Mouse (Mus musculus) kidney, embryonic 15.5 days (tissue): ENCODE data around the gene Sptan1. TPM values are rescaled to one million over a fixed set of nuclear protein-coding genes. Genes with fewer than 3 reads are reported as not detected.

ENCODE experiments used
- ATAC-seq: fragments of 200-750 bp; cut with Nextera tagmentation; replicated peaks from 2 replicates; pipeline ENCODE4 v1.8.0; 2017; ENCODE audit warnings: moderate TSS enrichment; ENCODE audit not compliant: low FRiP score
- H3K27ac ChIP-seq: fragments of 300-500 bp; sonication (generic); 2 replicates; pipeline ENCODE4 v1.5.1; 2015; ENCODE audit warnings: mild to moderate bottlenecking, inconsistent platforms
- H3K27me3 ChIP-seq: fragments of 300-500 bp; sonication (generic); 2 replicates; pipeline ENCODE4 v1.6.1; 2015; ENCODE audit warnings: inconsistent platforms
- H3K36me3 ChIP-seq: fragments of 300-500 bp; sonication (generic); 2 replicates; pipeline ENCODE4 v1.6.1; 2015; ENCODE audit warnings: inconsistent platforms
- H3K4me1 ChIP-seq: fragments of 300-500 bp; sonication (generic); 2 replicates; pipeline ENCODE4 v1.6.1; 2015; ENCODE audit warnings: inconsistent platforms
- H3K4me2 ChIP-seq: fragments of 300-500 bp; sonication (generic); 2 replicates; pipeline ENCODE4 v1.6.1; 2015; ENCODE audit warnings: moderate library complexity, mild to moderate bottlenecking, inconsistent platforms
- H3K4me3 ChIP-seq: fragments of 300-500 bp; sonication (generic); replicated peaks from 2 replicates; pipeline ENCODE4 v1.5.1; 2015; ENCODE audit warnings: mild to moderate bottlenecking, inconsistent platforms
- H3K9ac ChIP-seq: fragments of 300-500 bp; sonication (generic); 2 replicates; pipeline ENCODE4 v1.6.1; 2015; ENCODE audit warnings: mild to moderate bottlenecking, inconsistent platforms
- H3K9me3 ChIP-seq: fragments of 300-500 bp; sonication (generic); replicated peaks from 2 replicates; pipeline ENCODE4 v1.6.1; 2016; ENCODE audit warnings: inconsistent platforms
- WGBS: fragments of 180-500 bp; shearing (Covaris S2); methylation state at CpG from one replicate; pipeline ENCODE4 v1.1.7; 2015; ENCODE audit warnings: mixed read lengths; 5-methylcytosine and 5-hydroxymethylcytosine counted together
- polyA plus RNA-seq: library from polyadenylated mRNA; unstranded; fragments of >200 nt; fragmentation: Nextera tagmentation; extraction: Ambion mirVana; gene quantifications from 2 replicates; pipeline ENCODE4 v1.2.1, GENCODE M21; 2015

Gene Sptan1
- 82.0 and 103 TPM in 2 replicates for polyA plus RNA-seq

GRCm38 (mm10) chr2:29965250-29965843 is at the start of gene Sptan1:
Gene Sptan1 (plus strand): TSS chr2:29965560.
- Histone ChIP-seq H3K27ac (peak within 1 kb of the TSS; percentile 93), H3K4me1 (peaks cover 49% of the 10 kb centered on the region), H3K9me3 (no peaks in the 10 kb centered on the region), H3K27me3 (no peaks in the 10 kb centered on the region), H3K4me2 (peak within 1 kb of the TSS; percentile 67), H3K9ac (peak within 1 kb of the TSS; percentile 99), H3K36me3 (peaks cover 22% of the 10 kb centered on the region), H3K4me3 (peak within 1 kb of the TSS; percentile 97)
- under 1% methylated on average over 79 of the region's 82 CpGs for WGBS
- ATAC-seq, result peak; percentile 99

GRCm38 (mm10) chr2:29917621-29918020 is 47.7 kb upstream of the Sptan1 start:
- Histone ChIP-seq H3K4me1 (peaks cover 5% of the 10 kb centered on the region), H3K27me3 (no peaks in the 10 kb centered on the region), H3K4me3 (no peak overlapping the region), H3K4me2 (no peak overlapping the region), H3K9ac (no peak overlapping the region), H3K36me3 (peaks cover 90% of the 10 kb centered on the region), H3K27ac (no peak overlapping the region), H3K9me3 (no peaks in the 10 kb centered on the region)
- WGBS, result 87% methylated on average over 11 of the region's 11 CpGs
- 0 out of 2 replicates have a peak, but pooled peaks have one; percentile 18 for ATAC-seq

GRCm38 (mm10) chr2:29922011-29922410 is 43.3 kb upstream of the Sptan1 start:
- ATAC-seq, result no peak; the same call in 1 of the 2 replicates
- peaks cover 5% of the 10 kb centered on the region for H3K4me1 ChIP-seq
- H3K27me3 ChIP-seq, result no peaks in the 10 kb centered on the region
- 31% methylated on average over 11 of the region's 11 CpGs for WGBS
- H3K9ac ChIP-seq, result no peak overlapping the region
- H3K4me3 ChIP-seq, result no peak overlapping the region
- H3K4me2 ChIP-seq, result no peak overlapping the region
- no peaks in the 10 kb centered on the region for H3K9me3 ChIP-seq
- H3K27ac ChIP-seq, result no peak overlapping the region
- H3K36me3 ChIP-seq, result peaks cover 92% of the 10 kb centered on the region

DNA sequence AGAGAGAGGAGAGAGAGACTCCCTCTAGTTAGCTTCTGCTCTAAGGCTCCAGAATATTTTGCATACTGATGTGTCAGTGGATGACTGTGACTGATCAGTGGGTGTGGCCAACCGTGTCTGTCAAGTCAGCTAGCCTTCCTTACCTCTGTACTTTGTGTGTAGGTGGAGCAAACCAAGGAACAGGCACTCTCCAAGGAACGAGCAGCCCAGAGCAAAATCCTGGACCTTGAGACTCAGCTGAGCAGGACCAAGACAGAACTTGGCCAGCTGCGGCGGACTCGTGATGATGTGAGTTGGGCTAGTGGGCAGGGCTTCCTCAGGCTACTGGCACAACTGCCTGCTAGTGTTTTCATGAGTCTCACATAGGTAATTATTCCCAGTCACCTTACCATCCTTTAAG is 38.8 kb upstream of the Sptan1 start:
- H3K4me3 ChIP-seq, result no peak overlapping the region
- peaks cover 5% of the 10 kb centered on the region for H3K4me1 ChIP-seq
- H3K9me3 ChIP-seq, result no peaks in the 10 kb centered on the region
- H3K27ac ChIP-seq, result no peak overlapping the region
- H3K4me2 ChIP-seq, result no peak overlapping the region
- 91% methylated on average over 5 of the region's 5 CpGs for WGBS
- H3K36me3 ChIP-seq, result peaks cover 100% of the 10 kb centered on the region
- H3K27me3 ChIP-seq, result no peaks in the 10 kb centered on the region
- no peak overlapping the region for H3K9ac ChIP-seq
- ATAC-seq, result no peak

- Histone ChIP-seq H3K4me3 (no peak overlapping the region), H3K9me3 (no peaks in the 10 kb centered on the region), H3K4me1 (no peaks in the 10 kb centered on the region), H3K4me2 (no peak overlapping the region), H3K27ac (no peak overlapping the region), H3K36me3 (peaks cover 64% of the 10 kb centered on the region), H3K27me3 (no peaks in the 10 kb centered on the region), H3K9ac (no peak overlapping the region)
- ATAC-seq, result no peak
- 88% methylated on average over 10 of the region's 10 CpGs for WGBS
These were observed 34.9 kb upstream of the Sptan1 start for GRCm38 (mm10) chr2:29930506-29930905.

GRCm38 (mm10) chr2:29931194-29931593 is 34.2 kb upstream of the Sptan1 start:
- Histone ChIP-seq H3K27me3 (no peaks in the 10 kb centered on the region), H3K4me3 (no peak overlapping the region), H3K27ac (no peak overlapping the region), H3K4me2 (no peak overlapping the region), H3K4me1 (peaks cover 6% of the 10 kb centered on the region), H3K9ac (no peak overlapping the region), H3K36me3 (peaks cover 58% of the 10 kb centered on the region), H3K9me3 (no peaks in the 10 kb centered on the region)
- 91% methylated on average over 6 of the region's 6 CpGs for WGBS
- ATAC-seq, result no peak

- H3K27me3 ChIP-seq, result no peaks in the 10 kb centered on the region
These were observed 30.3 kb upstream of the Sptan1 start, which contains the start of gene Gle1 for GRCm38 (mm10) chr2:29934906-29935599. Gene Gle1 (plus strand): TSS chr2:29935426.

GRCm38 (mm10) chr2:29940073-29940472 is 25.3 kb upstream of the Sptan1 start:
- Histone ChIP-seq H3K9me3 (no peaks in the 10 kb centered on the region), H3K4me3 (no peak overlapping the region), H3K4me1 (peaks cover 8% of the 10 kb centered on the region), H3K36me3 (peaks cover 75% of the 10 kb centered on the region), H3K4me2 (no peak overlapping the region), H3K27me3 (no peaks in the 10 kb centered on the region), H3K9ac (no peak overlapping the region), H3K27ac (no peak overlapping the region)
- 91% methylated on average over 9 of the region's 9 CpGs for WGBS
- no peak for ATAC-seq

More at GRCm38 (mm10) chr2:29934906-29935599, 30.3 kb upstream of the Sptan1 start, which contains the start of gene Gle1:
- H3K4me3 ChIP-seq, result peak within 1 kb of the TSS; percentile 91
- peaks cover 7% of the 10 kb centered on the region for H3K4me1 ChIP-seq
- peak within 1 kb of the TSS; percentile 70 for H3K4me2 ChIP-seq
- peak within 1 kb of the TSS; percentile 86 for H3K27ac ChIP-seq
- peak; percentile 96 for ATAC-seq
- H3K36me3 ChIP-seq, result peaks cover 46% of the 10 kb centered on the region
- no peaks in the 10 kb centered on the region for H3K9me3 ChIP-seq
- peak within 1 kb of the TSS; percentile 65 for H3K9ac ChIP-seq
- 3% methylated on average over 44 of the region's 44 CpGs for WGBS

DNA sequence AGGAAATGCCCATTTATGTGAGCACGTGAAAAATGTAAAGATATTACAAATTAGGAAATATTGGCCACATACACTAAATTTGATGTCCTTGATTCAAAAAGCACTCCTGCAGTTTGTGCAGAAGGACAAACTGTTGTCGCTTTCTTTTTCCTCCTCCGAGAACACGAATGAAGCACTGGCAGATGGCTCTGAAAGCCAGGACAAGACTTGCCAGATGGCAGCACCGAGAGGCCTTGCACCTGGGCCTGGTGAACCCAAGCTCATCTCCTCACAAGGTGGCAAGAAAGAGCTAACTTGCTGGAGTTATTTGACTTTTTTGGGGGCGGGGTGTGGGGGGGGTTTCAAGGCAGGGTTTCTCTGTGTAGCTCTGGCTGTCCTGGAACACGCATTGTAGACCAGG is 24.5 kb upstream of the Sptan1 start:
- Histone ChIP-seq H3K27me3 (no peaks in the 10 kb centered on the region), H3K27ac (no peak overlapping the region), H3K9ac (no peak overlapping the region), H3K9me3 (no peaks in the 10 kb centered on the region), H3K4me2 (no peak overlapping the region), H3K4me3 (no peak overlapping the region), H3K4me1 (peaks cover 7% of the 10 kb centered on the region), H3K36me3 (peaks cover 83% of the 10 kb centered on the region)
- WGBS, result 95% methylated on average over 7 of the region's 7 CpGs
- ATAC-seq, result no peak

DNA sequence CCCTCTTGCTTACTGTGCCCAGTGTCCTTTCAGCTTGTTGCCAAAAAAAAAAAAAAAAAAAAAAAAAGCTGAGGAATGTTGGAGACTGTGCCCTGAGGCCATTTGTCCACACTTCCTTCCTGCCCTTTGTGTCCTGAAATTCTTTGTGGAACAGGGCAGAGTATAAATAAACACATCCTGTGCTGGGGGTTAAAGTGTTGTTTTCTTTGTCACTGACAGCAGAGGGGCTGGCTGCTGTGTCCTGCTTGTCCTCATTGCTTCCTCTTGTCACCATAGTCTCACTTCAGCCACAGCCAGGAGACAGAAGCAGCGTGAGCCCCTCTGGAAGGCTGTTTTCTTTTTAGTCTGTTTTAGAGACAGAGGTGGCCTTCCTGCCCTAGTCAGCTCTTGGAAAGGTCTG is 20.6 kb upstream of the Sptan1 start:
- peak overlapping the region; percentile 87 for H3K27ac ChIP-seq
- no peak overlapping the region for H3K4me2 ChIP-seq
- WGBS, result 15% methylated on average over 1 of the region's 1 CpGs
- no peak overlapping the region for H3K9ac ChIP-seq
- no peaks in the 10 kb centered on the region for H3K27me3 ChIP-seq
- H3K36me3 ChIP-seq, result peaks cover 97% of the 10 kb centered on the region
- no peak; the same call in 1 of the 2 replicates for ATAC-seq
- no peak overlapping the region for H3K4me3 ChIP-seq
- 0 out of 2 replicates have a peak, but pooled peaks cover 3% of the 10 kb centered on the region for H3K4me1 ChIP-seq
- H3K9me3 ChIP-seq, result no peaks in the 10 kb centered on the region

GRCm38 (mm10) chr2:29948896-29949295 is 16.5 kb upstream of the Sptan1 start:
- no peak overlapping the region for H3K4me3 ChIP-seq
- WGBS, result 98% methylated on average over 5 of the region's 5 CpGs
- no peak for ATAC-seq
- H3K4me1 ChIP-seq, result 0 out of 2 replicates have a peak, but pooled peaks cover 3% of the 10 kb centered on the region
- H3K9me3 ChIP-seq, result no peaks in the 10 kb centered on the region
- H3K27me3 ChIP-seq, result no peaks in the 10 kb centered on the region
- H3K36me3 ChIP-seq, result peaks cover 97% of the 10 kb centered on the region
- no peak overlapping the region for H3K4me2 ChIP-seq
- H3K9ac ChIP-seq, result no peak overlapping the region
- no peak overlapping the region for H3K27ac ChIP-seq

DNA sequence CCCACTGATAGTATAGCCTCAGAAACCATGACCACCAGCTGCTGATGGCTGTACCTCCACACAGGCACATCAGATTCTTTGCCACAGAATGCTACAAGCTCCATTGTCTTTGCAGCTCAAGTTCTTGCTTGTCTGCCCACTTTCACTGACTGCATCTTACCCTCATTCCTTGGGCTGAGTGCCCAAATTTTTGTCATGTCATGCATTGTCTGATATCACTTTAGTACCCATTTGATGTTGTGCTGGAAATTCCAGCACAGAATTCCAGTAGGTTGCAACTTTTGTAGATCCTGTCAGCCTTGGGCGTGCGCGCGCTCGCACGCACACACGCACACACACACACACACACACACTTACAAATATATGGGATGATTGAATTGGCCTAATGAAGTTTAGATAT is 4.1 kb upstream of the Sptan1 start:
- WGBS, result 96% methylated on average over 7 of the region's 7 CpGs
- no peak overlapping the region for H3K4me3 ChIP-seq
- H3K4me1 ChIP-seq, result peaks cover 15% of the 10 kb centered on the region
- no peak for ATAC-seq
- peaks cover 40% of the 10 kb centered on the region for H3K36me3 ChIP-seq
- no peaks in the 10 kb centered on the region for H3K9me3 ChIP-seq
- no peaks in the 10 kb centered on the region for H3K27me3 ChIP-seq
- no peak overlapping the region for H3K9ac ChIP-seq
- H3K4me2 ChIP-seq, result no peak overlapping the region
- H3K27ac ChIP-seq, result no peak overlapping the region
